In the genomic region with DNA sequence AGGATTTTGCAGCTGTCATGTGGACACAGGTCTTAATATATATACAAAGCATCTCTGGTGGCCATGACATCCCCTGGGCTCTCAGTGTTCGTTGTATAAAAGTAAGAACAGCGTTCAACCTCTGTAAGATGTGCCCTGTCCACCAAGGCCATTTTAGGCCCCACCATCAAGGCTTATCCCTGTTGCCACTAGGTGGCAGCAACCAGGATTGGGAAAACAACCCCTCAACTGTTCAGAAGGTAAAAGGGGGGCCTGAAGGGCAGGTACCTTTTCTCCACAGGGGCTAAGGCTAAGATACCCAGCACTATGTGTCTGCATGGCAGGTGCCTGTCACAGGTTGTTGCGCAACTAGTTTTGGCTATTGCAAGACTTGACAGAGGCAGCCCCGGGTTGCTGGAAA, we compare ENCODE assay signal across 8 mouse cellular contexts.
A peak's percentile ranks its signal among the peaks of the same experiment; 100 is the strongest.
DNase-seq lines count a peak whose midpoint lies in the region; ATAC-seq and TF ChIP-seq lines count a peak whose summit lies in the region.

No protein-coding gene starts in this region.

- no peak overlapping the region for H3K4me2 ChIP-seq in heart, embryonic 11.5 days
- H3K4me2 ChIP-seq in intestine, embryonic 16.5 days (ENCODE audit: low read depth, low read length): no peak overlapping the region

- H3K9ac ChIP-seq in heart, embryonic 11.5 days (ENCODE audit: low read depth, low read length): no peak overlapping the region
- H3K9ac ChIP-seq in intestine, embryonic 16.5 days (ENCODE audit: low read depth, low read length): no peak overlapping the region

- TF ChIP-seq POLR2A in thymus, adult 2 months (IDR thresholded peaks at IDR 0.05; ENCODE audit: control insufficient read depth, extremely low read depth, insufficient read depth, low read length, poor library complexity): no peak

- no peak overlapping the region for H3K4me3 ChIP-seq in heart, embryonic 11.5 days (ENCODE audit: low read depth, low read length)
- no peak overlapping the region for H3K4me3 ChIP-seq in thymus, adult 2 months (ENCODE audit: control insufficient read depth, insufficient read depth, low read length)
- H3K4me3 ChIP-seq in intestine, embryonic 16.5 days (ENCODE audit: low read length): no peak overlapping the region

- H3K27ac ChIP-seq in heart, embryonic 11.5 days (ENCODE audit: low read depth, low read length): no peak overlapping the region
- no peak overlapping the region for H3K27ac ChIP-seq in thymus, adult 2 months (ENCODE audit: control insufficient read depth, insufficient read depth, low read length)
- no peak overlapping the region for H3K27ac ChIP-seq in intestine, embryonic 16.5 days (ENCODE audit: low read length)

- peak; percentile 90 for DNase-seq in heart, adult 11 months
- peak; percentile 10 for DNase-seq in right cerebral cortex, postnatal 25 days
- DNase-seq in right cerebral cortex, postnatal 14 days: no peak
- DNase-seq in c-Kit-positive CD71-positive TER-119-negative erythroid progenitor cells, embryonic 14.5 days (ENCODE audit: low read depth): peak; percentile 2
- DNase-seq in kidney, postnatal 4 days: peak; percentile 47 to 53
- DNase-seq in thymus, adult 2 months: peak; percentile 46

- no peaks in the 10 kb centered on the region for H3K36me3 ChIP-seq in heart, embryonic 11.5 days (ENCODE audit: control insufficient read depth, insufficient read depth, low read length)
- no peaks in the 10 kb centered on the region for H3K36me3 ChIP-seq in thymus, adult 2 months (ENCODE audit: control insufficient read depth, insufficient read depth, low read length)
- H3K36me3 ChIP-seq in intestine, embryonic 16.5 days (ENCODE audit: control insufficient read depth, insufficient read depth, low read length): no peaks in the 10 kb centered on the region

- ATAC-seq in heart, embryonic 11.5 days (replicated peaks; ENCODE audit: insufficient number of reproducible peaks, low FRiP score, low TSS enrichment): no peak
- no peak for ATAC-seq in intestine, embryonic 16.5 days

- H3K27me3 ChIP-seq in heart, embryonic 11.5 days (ENCODE audit: control insufficient read depth, insufficient read depth, low read length): no peaks in the 10 kb centered on the region
- no peaks in the 10 kb centered on the region for H3K27me3 ChIP-seq in thymus, adult 2 months (ENCODE audit: control insufficient read depth, insufficient read depth, low read length)
- H3K27me3 ChIP-seq in intestine, embryonic 16.5 days (replicated peaks; ENCODE audit: control insufficient read depth, insufficient read depth, low read length): no peaks in the 10 kb centered on the region

- H3K9me3 ChIP-seq in heart, embryonic 11.5 days (replicated peaks; ENCODE audit: control insufficient read depth, low read length): no peaks in the 10 kb centered on the region
- no peaks in the 10 kb centered on the region for H3K9me3 ChIP-seq in intestine, embryonic 16.5 days (ENCODE audit: control insufficient read depth, low read length)

- 81% methylated on average over 4 of the region's 4 CpGs for WGBS in heart, embryonic 11.5 days (ENCODE audit: insufficient replicate concordance)
- 83% methylated on average over 4 of the region's 4 CpGs for WGBS in thymus, adult 2 months
- 86% methylated on average over 4 of the region's 4 CpGs for WGBS in intestine, embryonic 16.5 days

- H3K4me1 ChIP-seq in heart, embryonic 11.5 days (ENCODE audit: control insufficient read depth, insufficient read depth, low read length): 0 out of 2 replicates have a peak, but pooled peaks cover 2% of the 10 kb centered on the region
- no peaks in the 10 kb centered on the region for H3K4me1 ChIP-seq in thymus, adult 2 months (replicated peaks; ENCODE audit: control insufficient read depth, insufficient read depth, low read length)
- no peaks in the 10 kb centered on the region for H3K4me1 ChIP-seq in intestine, embryonic 16.5 days (ENCODE audit: control insufficient read depth, insufficient read depth, low read length)

- TF ChIP-seq CTCF in thymus, adult 2 months (IDR thresholded peaks at IDR 0.05; ENCODE audit: borderline replicate concordance, control insufficient read depth, extremely low read depth, insufficient read depth, low read length, poor library complexity): peak; percentile 46; the same call in 1 of the 2 replicates
